Mouse (Mus musculus): ENCODE measurements around the gene Shisa6. TPM values are rescaled to one million over a fixed set of nuclear protein-coding genes. Genes with fewer than 3 reads are reported as not detected.

The Shisa6 gene
- total and polyA plus RNA-seq, 3 experiments = not detected

GRCm38 (mm10) chr11:66496235-66496634 is 29.5 kb downstream of the Shisa6 start:
- no peak overlapping the region for H3K9ac ChIP-seq (ENCODE audit: insufficient read depth, low read depth)
- H3K27ac ChIP-seq (ENCODE audit: insufficient read depth, low read depth) = no peak overlapping the region
- H3K79me2 ChIP-seq (replicated peaks; ENCODE audit: control insufficient read depth, extremely low read depth, insufficient read depth, poor library complexity, severe bottlenecking) = no peaks in the 10 kb centered on the region
- no peaks in the 10 kb centered on the region for H3K4me1 ChIP-seq (ENCODE audit: control insufficient read depth in 1 of 2, insufficient read depth in 2 of 2)
- no peak overlapping the region for H3K4me2 ChIP-seq (ENCODE audit: insufficient read depth, low read depth, poor library complexity, severe bottlenecking)
- in situ Hi-C loops (cut with MboI; ENCODE audit: low pct_ligation_motif_present, low pct_unique_long_range_greater_than_20kb, low sequenced_read_pairs) (no loop called here), dilution Hi-C loops (cut with MboI; ENCODE audit: extremely low pct_ligation_motif_present, extremely low pct_unique_long_range_greater_than_20kb, low sequenced_read_pairs) (no loop called here)
- H3K4me3 ChIP-seq (replicated peaks in 1 of 3; ENCODE audit: low read depth in 2 of 3, low read length in 2 of 3, poor library complexity in 1 of 3) = no peak overlapping the region
- no peaks in the 10 kb centered on the region for H3K36me3 ChIP-seq (replicated peaks in 1 of 2; ENCODE audit: control insufficient read depth in 1 of 2, insufficient read depth in 1 of 2, low read length in 1 of 2)
- no peak for TF ChIP-seq CHD2 (IDR thresholded peaks at IDR 0.05; ENCODE audit: low read length)
- TF ChIP-seq USF2 (conservative IDR thresholded peaks at IDR 0.05; ENCODE audit: low read depth, low read length) = no peak
- TF ChIP-seq ETS1 (conservative IDR thresholded peaks at IDR 0.05; ENCODE audit: low read depth, low read length) = no peak
- TF ChIP-seq TBP (conservative IDR thresholded peaks at IDR 0.05; ENCODE audit: low read depth, low read length) = no peak
- no peak for TF ChIP-seq SMC3 (IDR thresholded peaks at IDR 0.05; ENCODE audit: low read depth, low read length)
- no peak for TF ChIP-seq MAX (IDR thresholded peaks at IDR 0.05; ENCODE audit: low read length)
- TF ChIP-seq MEF2A (IDR thresholded peaks at IDR 0.05; ENCODE audit: borderline replicate concordance, low read depth, low read length) = no peak
- TF ChIP-seq USF1 (IDR thresholded peaks at IDR 0.05; ENCODE audit: low read depth, low read length) = no peak
- no peak for TF ChIP-seq NRF1 (IDR thresholded peaks at IDR 0.05; ENCODE audit: low read depth, low read length)
- no peak for TF ChIP-seq MAZ (IDR thresholded peaks at IDR 0.05; ENCODE audit: low read depth, low read length)
- TF ChIP-seq UBTF (IDR thresholded peaks at IDR 0.05; ENCODE audit: low read depth, low read length) = no peak
- TF ChIP-seq RCOR1 (conservative IDR thresholded peaks at IDR 0.05; ENCODE audit: low read depth, low read length) = no peak
- no peak for TF ChIP-seq KAT2A (IDR thresholded peaks at IDR 0.05; ENCODE audit: insufficient replicate concordance, low read length)
- no peak for TF ChIP-seq RAD21 (IDR thresholded peaks at IDR 0.05; ENCODE audit: low read depth, low read length)
- TF ChIP-seq BHLHE40 (IDR thresholded peaks at IDR 0.05; ENCODE audit: low read depth, low read length) = no peak
- no peak for TF ChIP-seq E2F4 (IDR thresholded peaks at IDR 0.05; ENCODE audit: insufficient replicate concordance, low read depth, low read length)
- TF ChIP-seq ZC3H11A (IDR thresholded peaks at IDR 0.05; ENCODE audit: low read depth, low read length) = no peak
- no peak for TF ChIP-seq ZKSCAN1 (IDR thresholded peaks at IDR 0.05; ENCODE audit: borderline replicate concordance, low read depth, low read length)
- no peak for TF ChIP-seq MXI1 (IDR thresholded peaks at IDR 0.05; ENCODE audit: low read depth, low read length)
- no peak for TF ChIP-seq IRF4 (IDR thresholded peaks at IDR 0.05; ENCODE audit: low read depth, low read length)
- H3K9me3 ChIP-seq (replicated peaks; ENCODE audit: low read length) = peaks cover 3% of the 10 kb centered on the region
- DNase-seq (ENCODE audit: extremely low read depth) = no peak
- H3K27me3 ChIP-seq (replicated peaks) = peaks cover 58% of the 10 kb centered on the region

- dilution Hi-C loops (cut with MboI; ENCODE audit: extremely low pct_ligation_motif_present, extremely low pct_unique_long_range_greater_than_20kb, low sequenced_read_pairs) = no loop called here
Measured at GRCm38 (mm10) chr11:66494391-66494790, 31.4 kb downstream of the Shisa6 start.

More at GRCm38 (mm10) chr11:66494391-66494790, 31.4 kb downstream of the Shisa6 start:
- no peak overlapping the region for H3K4me2 ChIP-seq (ENCODE audit: insufficient read depth, low read depth, poor library complexity, severe bottlenecking)
- no peaks in the 10 kb centered on the region for H3K36me3 ChIP-seq (replicated peaks in 1 of 2; ENCODE audit: control insufficient read depth in 1 of 2, insufficient read depth in 1 of 2, low read length in 1 of 2)
- H3K9me3 ChIP-seq (replicated peaks; ENCODE audit: low read length) = no peaks in the 10 kb centered on the region
- DNase-seq (ENCODE audit: extremely low read depth) = no peak
- no peak overlapping the region for H3K4me3 ChIP-seq (replicated peaks in 1 of 3; ENCODE audit: low read depth in 2 of 3, low read length in 2 of 3, poor library complexity in 1 of 3)
- in situ Hi-C loops (cut with MboI; ENCODE audit: low pct_ligation_motif_present, low pct_unique_long_range_greater_than_20kb, low sequenced_read_pairs) = no loop called here
- H3K27ac ChIP-seq (ENCODE audit: insufficient read depth, low read depth) = no peak overlapping the region
- H3K27me3 ChIP-seq (replicated peaks) = peaks cover 71% of the 10 kb centered on the region
- H3K4me1 ChIP-seq (ENCODE audit: control insufficient read depth in 1 of 2, insufficient read depth in 2 of 2) = no peaks in the 10 kb centered on the region
- no peak overlapping the region for H3K9ac ChIP-seq (ENCODE audit: insufficient read depth, low read depth)
- no peaks in the 10 kb centered on the region for H3K79me2 ChIP-seq (replicated peaks; ENCODE audit: control insufficient read depth, extremely low read depth, insufficient read depth, poor library complexity, severe bottlenecking)
- TF ChIP-seq POLR2A (IDR thresholded peaks at IDR 0.05; ENCODE audit: low read depth, low read length) (no peak), PAX5 (IDR thresholded peaks at IDR 0.05; ENCODE audit: low read length) (no peak), ETS1 (conservative IDR thresholded peaks at IDR 0.05; ENCODE audit: low read depth, low read length) (no peak), KAT2A (IDR thresholded peaks at IDR 0.05; ENCODE audit: insufficient replicate concordance, low read length) (no peak), JUND (conservative IDR thresholded peaks at IDR 0.05; ENCODE audit: low read depth, low read length) (no peak), EP300 (IDR thresholded peaks at IDR 0.05; ENCODE audit: low read length) (no peak), E2F4 (IDR thresholded peaks at IDR 0.05; ENCODE audit: insufficient replicate concordance, low read depth, low read length) (no peak), POLR2AphosphoS2 (IDR thresholded peaks at IDR 0.05; ENCODE audit: low read depth, low read length) (no peak), IRF4 (IDR thresholded peaks at IDR 0.05; ENCODE audit: low read depth, low read length) (no peak), JUN (IDR thresholded peaks at IDR 0.05; ENCODE audit: insufficient read depth, low read depth, low read length) (no peak), USF1 (IDR thresholded peaks at IDR 0.05; ENCODE audit: low read depth, low read length) (no peak), ZNF384 (IDR thresholded peaks at IDR 0.05; ENCODE audit: low read depth, low read length) (no peak)
